Mouse (Mus musculus) lung, postnatal 0 days (tissue): ENCODE measurements around the gene Btbd16.

Source experiments
- CTCF ChIP-seq: IDR thresholded peaks from 2 replicates; pipeline ENCODE4 v1.5.1; 2016; ENCODE audit warnings: antibody characterized with exemption, mild to moderate bottlenecking
- EP300 ChIP-seq: IDR thresholded peaks from 2 replicates; pipeline ENCODE4 v1.6.1; 2016; ENCODE audit warnings: antibody characterized with exemption, mild to moderate bottlenecking, control low read depth

GRCm38 (mm10) chr7:130836066-130836465 is 62.2 kb downstream of the Btbd16 start:
- TF ChIP-seq CTCF: no peak
- TF ChIP-seq EP300: no peak
